Mouse (Mus musculus) heart, embryonic 12.5 days (tissue): Measurements from ENCODE around the gene 1700093K21Rik. TPM values are rescaled to one million over a fixed set of nuclear protein-coding genes. Genes with fewer than 3 reads are reported as not detected.
"Not testable (repeated sequence)": the region's sequence is repeated elsewhere in the genome, so short reads cannot be mapped to it uniquely, and the experiment has no call there.

ENCODE experiments used
- ATAC-seq: fragments of 200-750 bp; cut with Nextera tagmentation; 2 replicates; pipeline ENCODE4 v1.8.0; 2017; ENCODE audit warnings: moderate TSS enrichment, moderate library complexity; ENCODE audit not compliant: insufficient number of reproducible peaks, low FRiP score
- H3K27ac ChIP-seq: fragments of 300-500 bp; sonication (generic); 2 replicates; pipeline ENCODE4 v1.5.1; 2016; ENCODE audit warnings: mild to moderate bottlenecking, moderate library complexity; ENCODE audit not compliant: poor library complexity, severe bottlenecking
- H3K27me3 ChIP-seq: fragments of 300-500 bp; sonication (generic); replicated peaks from 2 replicates; pipeline ENCODE4 v1.6.1; 2016; ENCODE audit warnings: mild to moderate bottlenecking, moderate library complexity
- H3K36me3 ChIP-seq: fragments of 300-500 bp; sonication (generic); 2 replicates; pipeline ENCODE4 v1.6.1; 2016; ENCODE audit warnings: mild to moderate bottlenecking, moderate library complexity
- H3K4me1 ChIP-seq: fragments of 300-500 bp; sonication (generic); replicated peaks from 2 replicates; pipeline ENCODE4 v1.6.1; 2016; ENCODE audit warnings: mild to moderate bottlenecking
- H3K4me2 ChIP-seq: fragments of 300-500 bp; sonication (generic); 2 replicates; pipeline ENCODE4 v1.6.1; 2016; ENCODE audit warnings: mild to moderate bottlenecking, moderate library complexity
- H3K4me3 ChIP-seq: fragments of 300-500 bp; sonication (generic); 2 replicates; pipeline ENCODE4 v1.5.1; 2016; ENCODE audit warnings: mild to moderate bottlenecking
- H3K9ac ChIP-seq: fragments of 300-500 bp; sonication (generic); 2 replicates; pipeline ENCODE4 v1.6.1; 2016; ENCODE audit warnings: mild to moderate bottlenecking, moderate library complexity
- H3K9me3 ChIP-seq: fragments of 300-500 bp; sonication (generic); replicated peaks from 2 replicates; pipeline ENCODE4 v1.6.1; 2016; ENCODE audit warnings: mild to moderate bottlenecking, moderate library complexity
- WGBS: fragments of 180-500 bp; shearing (Covaris S2); methylation state at CpG from one replicate; pipeline ENCODE4 v1.1.7; 2016; 5-methylcytosine and 5-hydroxymethylcytosine counted together
- polyA plus RNA-seq: library from polyadenylated mRNA; unstranded; fragments of >200 nt; fragmentation: Nextera tagmentation; extraction: Ambion mirVana; gene quantifications from 2 replicates; pipeline ENCODE4 v1.2.1, GENCODE M21; 2016

Gene 1700093K21Rik
- not detected in 2 replicates for polyA plus RNA-seq

DNA sequence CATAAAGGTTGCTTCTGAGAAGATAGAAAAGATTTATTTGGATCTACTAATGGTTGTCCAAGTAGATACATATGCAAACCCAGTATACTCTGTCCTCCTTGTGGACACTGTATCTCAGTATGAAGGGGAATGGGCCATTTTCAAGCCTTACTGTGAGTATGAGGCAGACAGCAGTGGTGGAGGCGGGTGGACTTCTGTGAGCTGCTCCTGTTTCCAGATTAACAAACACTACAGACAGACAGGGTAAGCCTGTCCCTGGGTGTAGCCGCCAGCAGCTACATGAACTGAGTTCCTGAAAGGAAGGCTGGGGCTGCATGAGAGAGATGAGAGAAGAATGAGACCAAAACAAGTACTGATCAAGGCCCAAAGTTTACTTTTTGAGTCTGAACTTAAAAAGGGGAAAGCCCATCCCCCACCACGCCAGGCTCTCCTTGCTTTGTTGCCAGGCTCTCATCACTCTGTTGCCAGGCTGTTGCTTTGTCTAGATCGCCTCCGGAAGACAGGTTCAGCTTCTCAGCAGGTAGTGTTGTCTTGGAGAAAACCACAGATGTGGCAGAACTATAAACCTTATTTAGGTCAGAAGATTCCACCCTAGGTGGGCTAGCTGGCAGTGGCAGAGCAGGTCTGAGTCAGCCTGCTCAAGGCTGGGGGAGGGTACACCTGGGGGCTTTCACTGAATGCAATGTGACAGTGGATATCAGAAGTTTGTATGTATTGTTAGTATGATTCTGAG lies at the start of gene 1700093K21Rik:
TSS of gene 1700093K21Rik (minus strand) at position 683 of the 733 bp plus-strand sequence.
- no peaks in the 10 kb centered on the region for H3K27me3 ChIP-seq
- 47% methylated on average over 5 of the region's 5 CpGs for WGBS
- no peak within 1 kb of the TSS for H3K9ac ChIP-seq
- H3K9me3 ChIP-seq: peaks cover 6% of the 10 kb centered on the region
- H3K4me2 ChIP-seq: no peak within 1 kb of the TSS
- H3K4me1 ChIP-seq: no peaks in the 10 kb centered on the region
- H3K27ac ChIP-seq: no peak within 1 kb of the TSS
- no peak for ATAC-seq
- no peaks in the 10 kb centered on the region for H3K36me3 ChIP-seq
- no peak within 1 kb of the TSS for H3K4me3 ChIP-seq

GRCm38 (mm10) chr11:23570130-23570529 lies 49.2 kb upstream of the 1700093K21Rik start:
- Histone ChIP-seq H3K27ac (no peak overlapping the region), H3K4me2 (no peak overlapping the region), H3K27me3 (no peaks in the 10 kb centered on the region), H3K36me3 (peaks cover 38% of the 10 kb centered on the region), H3K9me3 (no peaks in the 10 kb centered on the region), H3K4me3 (no peak overlapping the region), H3K9ac (no peak overlapping the region), H3K4me1 (peaks cover 3% of the 10 kb centered on the region; the same call in 1 of the 2 replicates)
- ATAC-seq: no peak
- WGBS: 59% methylated on average over 7 of the region's 7 CpGs

DNA sequence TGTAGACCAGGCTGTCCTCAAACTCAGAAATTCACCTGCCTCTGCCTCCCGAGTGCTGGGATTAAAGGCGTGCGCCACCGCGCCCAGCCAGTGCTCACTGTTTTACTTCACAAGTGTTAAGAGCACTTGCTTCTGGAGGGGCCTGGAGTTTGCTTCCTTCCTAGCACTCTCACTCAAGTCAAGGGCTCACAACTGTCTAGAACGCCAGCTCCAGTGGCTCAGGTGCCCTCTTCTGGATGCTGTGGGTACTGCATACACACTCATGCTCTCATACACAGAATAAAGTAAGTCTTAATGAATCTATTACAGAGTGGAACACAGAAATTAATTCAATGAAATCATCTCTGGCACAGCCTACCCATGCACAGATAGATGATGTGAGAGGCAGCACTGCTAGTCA lies 44.8 kb upstream of the 1700093K21Rik start:
- no peak for ATAC-seq
- Histone ChIP-seq H3K9me3 (no peaks in the 10 kb centered on the region), H3K4me2 (no peak overlapping the region), H3K4me1 (peaks cover 3% of the 10 kb centered on the region; the same call in 1 of the 2 replicates), H3K27me3 (no peaks in the 10 kb centered on the region), H3K27ac (no peak overlapping the region), H3K9ac (no peak overlapping the region), H3K4me3 (no peak overlapping the region), H3K36me3 (peaks cover 18% of the 10 kb centered on the region)
- 51% methylated on average over 6 of the region's 6 CpGs for WGBS

DNA sequence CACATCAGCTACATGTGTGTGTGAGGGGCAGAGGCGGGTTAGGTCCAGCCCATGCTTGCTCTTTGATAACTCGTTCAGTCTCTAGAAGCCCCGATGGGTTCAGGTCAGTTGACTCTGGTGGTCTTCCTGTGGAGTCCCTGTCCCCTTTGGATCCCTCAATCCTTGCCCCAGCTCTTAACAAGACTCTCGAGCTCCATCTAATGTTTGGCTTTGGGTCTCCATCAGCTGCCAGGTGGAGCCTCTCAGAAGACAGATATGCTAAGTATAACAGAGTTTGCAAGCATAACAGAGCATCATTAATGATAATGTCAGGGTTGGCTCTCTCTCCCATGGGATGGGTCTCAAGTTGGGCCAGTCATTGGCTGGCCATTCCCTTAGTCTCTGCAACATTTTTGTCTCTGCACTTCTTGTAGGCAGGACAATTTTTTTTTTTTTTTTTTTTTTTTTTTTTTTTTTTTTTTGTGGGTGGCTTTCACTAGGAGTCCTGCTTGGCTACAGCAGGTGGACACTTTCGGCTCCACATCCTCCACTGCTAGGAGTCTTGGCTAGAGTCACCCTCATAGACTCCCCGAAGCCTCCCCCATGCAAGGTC lies 36.2 kb upstream of the 1700093K21Rik start:
- WGBS: 63% methylated on average over 6 of the region's 6 CpGs

DNA sequence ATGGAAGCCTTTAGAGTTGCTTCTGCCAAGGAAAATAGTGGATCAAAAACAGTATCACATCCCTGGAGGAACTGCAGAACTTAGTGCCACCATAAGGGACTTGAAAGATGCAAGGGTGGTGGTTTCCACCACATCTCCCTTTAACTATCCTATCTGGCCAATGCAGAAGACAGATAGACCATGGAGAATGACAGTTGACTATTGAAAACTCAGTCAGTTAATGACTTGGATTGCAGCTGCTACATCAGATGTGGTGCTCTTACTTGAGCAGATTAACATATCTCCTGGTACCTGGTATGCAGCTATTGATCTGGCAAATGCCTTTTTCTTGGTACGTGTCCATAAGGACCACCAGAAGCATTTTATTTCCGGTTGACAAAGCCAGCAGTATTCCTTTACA lies 16.5 kb upstream of the 1700093K21Rik start:
- 81% methylated on average over 2 of the region's 2 CpGs for WGBS
- Histone ChIP-seq H3K36me3 (no peaks in the 10 kb centered on the region), H3K9me3 (no peaks in the 10 kb centered on the region), H3K4me2 (no peak overlapping the region), H3K27me3 (no peaks in the 10 kb centered on the region), H3K4me1 (no peaks in the 10 kb centered on the region), H3K9ac (no peak overlapping the region), H3K4me3 (no peak overlapping the region), H3K27ac (no peak overlapping the region)
- ATAC-seq: no peak

More for the DNA sequence above, 36.2 kb upstream of the 1700093K21Rik start:
- Histone ChIP-seq H3K36me3 (no peaks in the 10 kb centered on the region; the same call in 1 of the 2 replicates), H3K4me2 (no peak overlapping the region), H3K9ac (no peak overlapping the region), H3K4me3 (no peak overlapping the region), H3K9me3 (no peaks in the 10 kb centered on the region), H3K4me1 (no peaks in the 10 kb centered on the region), H3K27ac (no peak overlapping the region), H3K27me3 (no peaks in the 10 kb centered on the region)
- no peak for ATAC-seq

DNA sequence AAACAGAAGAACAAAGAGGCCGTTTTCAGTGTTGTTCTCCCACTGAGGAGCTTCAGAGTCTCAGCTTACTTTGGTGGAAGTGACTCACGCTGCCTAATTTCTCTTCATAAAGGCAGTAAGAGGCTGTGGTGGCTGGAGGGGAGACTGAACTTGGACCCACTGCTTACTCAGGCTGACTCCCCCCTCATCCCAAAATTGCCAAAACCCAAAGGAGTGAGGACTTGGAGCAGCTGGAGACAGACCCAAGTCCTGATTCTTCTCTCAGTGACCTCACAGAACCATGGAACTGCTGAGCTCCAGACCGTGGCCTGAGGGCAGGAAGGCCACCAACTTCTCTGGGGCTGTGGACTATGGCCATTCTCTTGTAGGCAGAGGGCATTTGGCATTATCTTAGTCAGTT lies 2.0 kb downstream of the 1700093K21Rik start:
- ATAC-seq: no peak
- Histone ChIP-seq H3K27ac (no peak overlapping the region), H3K9me3 (no peaks in the 10 kb centered on the region), H3K4me3 (no peak overlapping the region), H3K4me2 (no peak overlapping the region), H3K27me3 (no peaks in the 10 kb centered on the region), H3K36me3 (no peaks in the 10 kb centered on the region), H3K9ac (no peak overlapping the region), H3K4me1 (no peaks in the 10 kb centered on the region)
- WGBS: 89% methylated on average over 3 of the region's 3 CpGs

GRCm38 (mm10) chr11:23515315-23515714 lies 5.6 kb downstream of the 1700093K21Rik start:
- Histone ChIP-seq H3K9ac (no peak overlapping the region), H3K9me3 (no peaks in the 10 kb centered on the region), H3K4me3 (no peak overlapping the region), H3K27ac (no peak overlapping the region), H3K4me1 (no peaks in the 10 kb centered on the region), H3K4me2 (no peak overlapping the region), H3K27me3 (no peaks in the 10 kb centered on the region), H3K36me3 (no peaks in the 10 kb centered on the region)
- WGBS: 70% methylated on average over 2 of the region's 2 CpGs
- no peak for ATAC-seq

DNA sequence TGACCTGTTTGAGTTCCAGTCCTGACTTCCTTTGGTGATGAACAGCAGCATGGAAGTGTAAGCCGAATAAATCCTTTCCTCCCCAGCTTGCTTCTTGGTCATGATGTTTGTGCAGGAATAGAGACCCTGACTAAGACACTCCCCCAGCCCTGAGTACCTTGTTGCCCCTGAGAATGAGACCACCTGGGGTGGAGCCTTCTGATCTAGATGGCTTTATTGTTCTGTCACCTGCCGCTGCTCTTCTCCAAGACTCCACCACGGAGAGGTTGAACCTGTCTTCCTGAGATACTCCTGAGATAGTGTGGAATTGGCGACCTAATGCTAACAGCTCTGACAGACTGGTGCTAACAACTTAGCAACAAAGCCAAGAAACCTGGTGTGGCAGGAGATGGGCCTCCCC lies 6.2 kb downstream of the 1700093K21Rik start:
- not testable (repeated sequence) for H3K27ac ChIP-seq, H3K4me1 ChIP-seq, ATAC-seq, H3K9me3 ChIP-seq, H3K4me3 ChIP-seq, H3K36me3 ChIP-seq, H3K27me3 ChIP-seq, H3K9ac ChIP-seq, H3K4me2 ChIP-seq
- 59% methylated on average over 4 of the region's 4 CpGs for WGBS

- H3K4me3 ChIP-seq, H3K9me3 ChIP-seq, H3K9ac ChIP-seq, H3K27me3 ChIP-seq, H3K4me2 ChIP-seq, H3K4me1 ChIP-seq, H3K27ac ChIP-seq, ATAC-seq, H3K36me3 ChIP-seq: not testable (repeated sequence)
- WGBS: 79% methylated on average over 5 of the region's 5 CpGs
Measured at GRCm38 (mm10) chr11:23504801-23505200, 16.2 kb downstream of the 1700093K21Rik start.

DNA sequence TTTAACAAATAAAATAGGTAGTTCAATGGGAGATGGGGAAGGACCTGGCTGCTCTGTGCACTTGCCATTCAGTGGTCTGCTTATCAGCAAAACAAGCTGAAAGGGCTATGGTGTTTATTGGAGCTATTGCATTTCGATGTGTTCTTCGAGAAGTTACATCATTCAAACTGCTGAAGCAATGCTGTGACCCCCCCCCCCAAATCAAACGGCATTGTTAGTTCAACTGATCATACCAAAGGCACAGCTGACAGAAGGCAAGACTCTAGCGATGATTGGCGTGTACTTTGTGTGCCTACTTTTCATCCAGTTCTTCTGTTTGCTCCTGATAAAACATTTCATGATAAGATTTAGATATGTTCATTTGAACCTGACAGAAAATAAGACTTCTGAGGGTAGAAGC lies 22.3 kb downstream of the 1700093K21Rik start:
- peaks cover 18% of the 10 kb centered on the region for H3K4me1 ChIP-seq
- peak overlapping the region; percentile 25 for H3K9ac ChIP-seq
- no peaks in the 10 kb centered on the region for H3K9me3 ChIP-seq

DNA sequence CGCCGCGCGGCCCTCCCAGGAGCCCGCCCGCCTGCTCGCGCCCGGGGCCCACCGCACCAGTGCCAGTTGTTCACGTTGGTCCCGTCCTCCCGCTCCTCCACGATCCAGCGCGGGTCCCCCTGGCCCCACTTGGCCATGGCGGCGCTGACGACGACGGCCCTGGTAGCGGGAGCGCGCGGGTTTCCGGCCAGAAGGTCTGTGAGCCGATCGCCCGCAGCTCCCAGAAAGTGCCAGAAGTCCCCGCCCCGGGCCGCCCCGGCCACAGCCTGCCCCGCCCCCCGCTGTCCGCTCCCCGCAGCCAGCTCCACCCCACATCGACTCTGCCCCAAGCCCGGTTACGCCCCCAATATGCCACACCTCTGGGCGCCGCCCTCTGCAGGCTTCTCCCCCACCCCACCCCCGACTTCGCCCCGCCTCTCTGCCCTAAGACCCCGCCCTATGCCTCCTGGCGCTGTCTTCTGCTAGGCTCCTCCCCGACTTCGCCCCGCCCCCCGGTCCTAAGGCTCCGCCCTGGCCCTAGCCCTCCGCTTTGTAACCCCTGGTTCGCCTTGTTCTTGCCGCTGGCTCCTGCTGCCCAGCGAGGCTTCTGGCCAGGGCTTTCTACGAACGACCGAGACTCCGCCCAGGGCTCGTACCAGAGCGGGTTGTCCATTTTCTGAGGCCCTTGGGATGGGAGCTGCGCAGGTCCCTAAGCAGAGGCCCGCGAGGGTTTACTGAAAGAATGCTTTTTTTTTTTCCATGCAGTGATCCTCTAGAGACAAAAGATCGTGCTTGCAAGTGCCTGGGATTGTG lies 23.0 kb downstream of the 1700093K21Rik start, which contains the start of gene Ahsa2:
TSS of gene Ahsa2 (minus strand) at position 313 of the 792 bp plus-strand sequence.
- no peaks in the 10 kb centered on the region for H3K9me3 ChIP-seq
- peak; percentile 98 for ATAC-seq
- H3K4me2 ChIP-seq: peak within 1 kb of the TSS; percentile 85
- H3K4me1 ChIP-seq: peaks cover 18% of the 10 kb centered on the region
- H3K36me3 ChIP-seq: peaks cover 27% of the 10 kb centered on the region
- H3K9ac ChIP-seq: peak within 1 kb of the TSS; percentile 96
- no peaks in the 10 kb centered on the region for H3K27me3 ChIP-seq
- H3K4me3 ChIP-seq: peak within 1 kb of the TSS; percentile 75
- WGBS: under 1% methylated on average over 53 of the region's 66 CpGs
- H3K27ac ChIP-seq: peak within 1 kb of the TSS; percentile 98

More for the DNA sequence above, 22.3 kb downstream of the 1700093K21Rik start:
- 52% methylated on average over 5 of the region's 5 CpGs for WGBS
- H3K27me3 ChIP-seq: no peaks in the 10 kb centered on the region
- peak overlapping the region; percentile 24; the same call in 1 of the 2 replicates for H3K27ac ChIP-seq
- H3K36me3 ChIP-seq: peaks cover 20% of the 10 kb centered on the region
- H3K4me3 ChIP-seq: peak overlapping the region; percentile 75
- peak overlapping the region; percentile 85 for H3K4me2 ChIP-seq
- no peak for ATAC-seq
